11 mouse cellular contexts compared by ENCODE assay signal in the genomic region with DNA sequence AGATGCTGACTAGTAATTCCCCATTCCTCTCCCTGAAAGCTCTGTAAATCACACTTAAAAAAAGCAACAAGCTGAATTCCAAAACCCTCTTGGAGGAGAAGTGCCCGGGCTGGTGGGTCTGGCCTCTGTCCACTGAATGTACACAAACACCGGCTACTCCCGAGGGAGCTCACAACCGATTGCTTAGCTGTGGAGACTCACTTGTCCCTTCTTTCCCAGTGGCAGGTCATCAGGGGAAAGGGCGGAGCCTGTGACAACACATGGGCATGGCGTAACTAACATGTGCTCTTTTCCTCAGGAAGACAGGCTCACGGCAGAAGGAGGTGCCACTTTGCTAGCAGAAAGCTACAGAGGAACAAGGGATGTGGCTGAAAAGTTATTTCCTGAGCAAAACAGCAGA.
DNase-seq lines count a peak whose midpoint lies in the region; ATAC-seq lines count a peak whose summit lies in the region.
"Had no signal": no experiment of that assay in that cellular context is flagged by ENCODE, and none has a peak within 500 bp of the region (broad histone marks: within the 10 kb centered on the region; RNA-seq: fewer than 3 reads in every experiment).

No protein-coding gene starts in this region.

- H3K4me3 ChIP-seq in hindbrain, embryonic 10.5 days, result no peak overlapping the region
- H3K4me3 ChIP-seq in hindbrain, embryonic 14.5 days (replicated peaks; ENCODE audit: low read length), result no peak overlapping the region
- no peak overlapping the region for H3K4me3 ChIP-seq in embryonic facial prominence, embryonic 13.5 days
- H3K4me3 ChIP-seq in lung, embryonic 15.5 days, result no peak overlapping the region
- no peak overlapping the region for H3K4me3 ChIP-seq in neural tube, embryonic 11.5 days (ENCODE audit: low read depth, low read length)
- H3K4me3 ChIP-seq: gastrocnemius, adult 2 months; liver, embryonic 13.5 days had no signal

- H3K27ac ChIP-seq in hindbrain, embryonic 10.5 days, result peak overlapping the region; percentile 76
- no peak overlapping the region for H3K27ac ChIP-seq in hindbrain, embryonic 14.5 days
- 0 out of 2 replicates have a peak overlapping the region, but pooled peaks have one; percentile 3 for H3K27ac ChIP-seq in embryonic facial prominence, embryonic 13.5 days
- H3K27ac ChIP-seq in lung, embryonic 15.5 days, result peak overlapping the region; percentile 16; the same call in 1 of the 2 replicates
- no peak overlapping the region for H3K27ac ChIP-seq in neural tube, embryonic 11.5 days (ENCODE audit: low read depth, low read length)
- H3K27ac ChIP-seq: gastrocnemius, adult 2 months; liver, embryonic 13.5 days had no signal

- intact Hi-C loops in left cerebral cortex, postnatal 14 days (cut with DNase I), result no loop called here

- no peaks in the 10 kb centered on the region for H3K36me3 ChIP-seq in hindbrain, embryonic 10.5 days
- H3K36me3 ChIP-seq in hindbrain, embryonic 14.5 days (replicated peaks; ENCODE audit: control insufficient read depth, insufficient read depth), result no peaks in the 10 kb centered on the region
- H3K36me3 ChIP-seq in embryonic facial prominence, embryonic 13.5 days, result no peaks in the 10 kb centered on the region
- H3K36me3 ChIP-seq in lung, embryonic 15.5 days, result no peaks in the 10 kb centered on the region
- H3K36me3 ChIP-seq in neural tube, embryonic 11.5 days (ENCODE audit: control insufficient read depth, insufficient read depth, low read length), result no peaks in the 10 kb centered on the region
- H3K36me3 ChIP-seq: liver, embryonic 13.5 days had no signal

- 43% methylated on average over 7 of the region's 7 CpGs for WGBS in hindbrain, embryonic 10.5 days
- WGBS in hindbrain, embryonic 14.5 days, result 37% methylated on average over 7 of the region's 7 CpGs
- WGBS in embryonic facial prominence, embryonic 13.5 days, result 53% methylated on average over 7 of the region's 7 CpGs
- WGBS in lung, embryonic 15.5 days, result 20% methylated on average over 7 of the region's 7 CpGs
- WGBS in neural tube, embryonic 11.5 days, result 36% methylated on average over 7 of the region's 7 CpGs

- no peak for ATAC-seq in hindbrain, embryonic 14.5 days (ENCODE audit: low FRiP score)
- no peak for ATAC-seq in embryonic facial prominence, embryonic 13.5 days (ENCODE audit: insufficient number of reproducible peaks, insufficient read depth, low FRiP score, low TSS enrichment, low read depth)
- no peak for ATAC-seq in lung, embryonic 15.5 days (ENCODE audit: borderline replicate concordance, extremely low read depth, low FRiP score, low TSS enrichment)
- ATAC-seq in neural tube, embryonic 11.5 days (ENCODE audit: insufficient read depth, low FRiP score, low TSS enrichment), result peak; percentile 60; the same call in 1 of the 2 replicates
- no peak for ATAC-seq in megakaryocyte, adult 5-6 weeks (ENCODE audit: poor library complexity, severe bottlenecking)
- no peak for ATAC-seq in megakaryocyte-erythroid progenitor cell, adult 5-6 weeks (replicated peaks; ENCODE audit: low FRiP score, low TSS enrichment, poor library complexity, severe bottlenecking)

- no peak overlapping the region for H3K4me2 ChIP-seq in hindbrain, embryonic 14.5 days (replicated peaks)
- H3K4me2 ChIP-seq in embryonic facial prominence, embryonic 13.5 days, result no peak overlapping the region
- H3K4me2 ChIP-seq in lung, embryonic 15.5 days, result no peak overlapping the region
- no peak overlapping the region for H3K4me2 ChIP-seq in neural tube, embryonic 11.5 days (ENCODE audit: low read depth)
- H3K4me2 ChIP-seq: liver, embryonic 13.5 days had no signal

- DNase-seq in hindbrain, embryonic 10.5 days (ENCODE audit: low spot score), result peak; percentile 23
- no peak for DNase-seq in hindbrain, embryonic 14.5 days (ENCODE audit: low spot score)
- peak; percentile 25 for DNase-seq in neural tube, embryonic 11.5 days (ENCODE audit: low spot score)
- DNase-seq in left cerebral cortex, postnatal 14 days (ENCODE audit: low spot score in 2 of 2), result no peak
- DNase-seq: gastrocnemius, adult 2 months; liver, embryonic 13.5 days; thymus, postnatal 25 days had no signal

- H3K9me3 ChIP-seq in hindbrain, embryonic 10.5 days, result no peaks in the 10 kb centered on the region
- H3K9me3 ChIP-seq in hindbrain, embryonic 14.5 days (ENCODE audit: control insufficient read depth, low read length), result no peaks in the 10 kb centered on the region
- H3K9me3 ChIP-seq in embryonic facial prominence, embryonic 13.5 days, result no peaks in the 10 kb centered on the region
- H3K9me3 ChIP-seq in lung, embryonic 15.5 days, result no peaks in the 10 kb centered on the region
- H3K9me3 ChIP-seq in neural tube, embryonic 11.5 days (ENCODE audit: control insufficient read depth, low read length), result no peaks in the 10 kb centered on the region
- H3K9me3 ChIP-seq: liver, embryonic 13.5 days had no signal

- no peaks in the 10 kb centered on the region for H3K27me3 ChIP-seq in hindbrain, embryonic 10.5 days (ENCODE audit: insufficient read depth, poor library complexity, severe bottlenecking)
- no peaks in the 10 kb centered on the region for H3K27me3 ChIP-seq in hindbrain, embryonic 14.5 days (ENCODE audit: control insufficient read depth, insufficient read depth, low read length)
- no peaks in the 10 kb centered on the region for H3K27me3 ChIP-seq in embryonic facial prominence, embryonic 13.5 days
- no peaks in the 10 kb centered on the region for H3K27me3 ChIP-seq in lung, embryonic 15.5 days
- H3K27me3 ChIP-seq in neural tube, embryonic 11.5 days (ENCODE audit: control insufficient read depth, insufficient read depth, low read length), result no peaks in the 10 kb centered on the region
- H3K27me3 ChIP-seq: liver, embryonic 13.5 days had no signal

- H3K4me1 ChIP-seq in hindbrain, embryonic 10.5 days (replicated peaks), result peaks cover 50% of the 10 kb centered on the region
- H3K4me1 ChIP-seq in hindbrain, embryonic 14.5 days (replicated peaks; ENCODE audit: control insufficient read depth, insufficient read depth, low read length), result peaks cover 18% of the 10 kb centered on the region
- H3K4me1 ChIP-seq in embryonic facial prominence, embryonic 13.5 days, result peaks cover 45% of the 10 kb centered on the region
- H3K4me1 ChIP-seq in lung, embryonic 15.5 days, result peaks cover 20% of the 10 kb centered on the region
- H3K4me1 ChIP-seq in neural tube, embryonic 11.5 days (ENCODE audit: control insufficient read depth, insufficient read depth, low read length), result peaks cover 9% of the 10 kb centered on the region; the same call in 1 of the 2 replicates
- H3K4me1 ChIP-seq: liver, embryonic 13.5 days had no signal

- no peak overlapping the region for H3K9ac ChIP-seq in hindbrain, embryonic 14.5 days
- no peak overlapping the region for H3K9ac ChIP-seq in embryonic facial prominence, embryonic 13.5 days
- no peak overlapping the region for H3K9ac ChIP-seq in lung, embryonic 15.5 days
- no peak overlapping the region for H3K9ac ChIP-seq in neural tube, embryonic 11.5 days (ENCODE audit: low read length)
- H3K9ac ChIP-seq: liver, embryonic 13.5 days had no signal

Comparison
In these comparisons a context has a peak if more than half of its experiments do, and no peak if none do; other contexts are left out.
1. DNase-seq: peak in hindbrain, embryonic 10.5 days (single experiment) and neural tube, embryonic 11.5 days (single experiment); none in hindbrain, embryonic 14.5 days (single experiment) and left cerebral cortex, postnatal 14 days (0 of 2).
2. H3K27ac ChIP-seq: peak in hindbrain, embryonic 10.5 days (single experiment), embryonic facial prominence, embryonic 13.5 days (single experiment) and lung, embryonic 15.5 days (single experiment); none in hindbrain, embryonic 14.5 days (single experiment) and neural tube, embryonic 11.5 days (single experiment).